Mouse (Mus musculus) layer of hippocampus, postnatal 10 days (tissue): ENCODE data around the gene Slc25a10. TPM values are rescaled to one million over a fixed set of nuclear protein-coding genes. Genes with fewer than 3 reads are reported as not detected.
A peak's percentile ranks its signal among the peaks of the same experiment; 100 is the strongest.

Experiments
- DNase-seq, 2 experiments: peaks; one replicate each; pipeline ENCODE4 v3.0.0; 2021; ENCODE audit warnings: low spot score in 2 of 2
- total RNA-seq, 2 experiments: library from RNA; stranded (reverse); gene quantifications; 2 replicates each; pipeline ENCODE4 v1.2.3; 2021

Gene Slc25a10
- total RNA-seq, 2 experiments from 2014 or later = 24.5 to 25.8 TPM

- DNase-seq = peak; percentile 88 to 89
Observed at GRCm38 (mm10) chr11:120484265-120484981, 7.2 kb upstream of the Slc25a10 start, which contains the start of gene Mrpl12. Gene Mrpl12 (plus strand): TSS chr11:120484613.

DNA sequence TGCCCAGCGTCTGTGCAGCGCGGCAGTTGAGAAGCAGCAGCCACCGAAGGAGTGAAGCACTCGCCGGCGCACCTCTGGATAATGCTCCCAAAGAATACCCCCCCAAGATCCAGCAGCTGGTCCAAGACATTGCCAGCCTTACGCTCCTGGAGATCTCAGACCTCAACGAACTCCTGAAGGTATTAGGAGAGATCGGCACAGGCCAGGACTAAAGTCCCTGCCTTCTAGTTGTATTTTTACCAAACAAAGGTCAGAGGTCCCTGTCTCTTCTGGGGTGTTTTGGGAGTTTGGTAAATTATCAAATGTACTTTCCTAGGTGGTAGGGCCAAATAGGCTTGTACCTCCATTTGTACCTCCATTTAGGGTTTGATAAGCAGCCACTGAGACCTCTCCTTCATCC is 6.4 kb upstream of the Slc25a10 start:
- no peak for DNase-seq

GRCm38 (mm10) chr11:120488516-120488915 is 3.1 kb upstream of the Slc25a10 start:
- no peak for DNase-seq

DNA sequence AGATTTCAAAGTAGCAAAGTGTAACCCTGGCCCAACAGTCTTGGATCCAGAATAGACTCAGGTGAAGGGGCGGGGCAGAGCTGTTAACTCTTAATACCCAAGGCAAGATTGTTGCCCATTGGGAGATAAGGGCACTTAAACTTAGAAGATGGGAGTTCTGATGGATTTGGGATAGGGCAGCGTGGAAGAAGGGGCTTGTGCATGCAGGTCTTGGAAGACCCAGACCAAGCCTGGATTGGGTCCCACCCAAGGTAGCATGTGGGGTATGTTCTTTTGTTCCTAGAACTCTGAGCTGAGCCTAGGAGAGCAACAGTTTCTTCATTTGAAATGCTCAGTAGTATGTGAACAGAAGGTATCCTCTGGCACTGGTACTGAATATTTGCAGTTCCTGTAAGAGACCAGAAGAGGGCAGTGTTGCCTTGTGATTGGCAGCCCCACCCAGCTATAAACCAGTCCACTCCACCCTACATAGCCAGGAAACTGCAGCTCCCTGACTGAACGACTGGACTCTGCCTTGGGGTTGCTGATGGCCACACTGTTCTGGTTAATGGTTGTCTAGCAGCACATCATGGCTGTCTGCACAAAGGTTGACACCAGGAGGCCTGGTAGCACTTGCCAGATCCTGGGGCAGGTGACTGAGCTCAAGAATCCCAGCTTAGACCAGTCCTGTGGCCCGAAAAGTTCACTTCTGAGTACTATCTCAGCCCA is 2.4 kb upstream of the Slc25a10 start:
- peak; percentile 63 to 74 for DNase-seq

GRCm38 (mm10) chr11:120490291-120491046 is 1.2 kb upstream of the Slc25a10 start:
- peak; percentile 28 to 39 for DNase-seq

- DNase-seq = peak; percentile 23 to 35
Observed at GRCm38 (mm10) chr11:120492024-120492877, 611 bp downstream of the Slc25a10 start.

GRCm38 (mm10) chr11:120492878-120493203 is 1.2 kb downstream of the Slc25a10 start:
- DNase-seq = no peak

- DNase-seq = no peak
Observed at GRCm38 (mm10) chr11:120493351-120493750, 1.7 kb downstream of the Slc25a10 start.

GRCm38 (mm10) chr11:120493911-120494310 is 2.3 kb downstream of the Slc25a10 start:
- no peak for DNase-seq

- DNase-seq = no peak
Observed at GRCm38 (mm10) chr11:120497436-120497835, 5.8 kb downstream of the Slc25a10 start.

DNA sequence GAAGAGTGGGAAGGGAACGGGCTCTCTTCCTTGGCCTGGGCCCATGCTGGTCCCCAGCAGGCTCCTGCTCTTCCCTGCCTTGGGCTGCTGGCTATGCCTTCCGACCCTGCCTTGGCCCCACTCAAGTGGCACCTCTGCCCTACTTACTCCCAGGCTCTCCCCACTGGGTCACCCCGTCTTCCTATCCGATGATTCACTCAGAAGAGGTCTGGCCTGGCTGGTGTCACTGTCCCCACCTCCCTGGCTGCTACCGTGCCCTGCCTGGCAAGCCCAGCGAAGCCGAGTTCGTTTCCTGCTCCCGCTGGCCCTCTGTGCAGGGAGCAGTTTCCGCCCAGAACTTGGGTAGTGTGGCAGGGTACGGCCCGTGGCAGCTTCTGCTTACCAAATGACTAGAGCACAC is 6.6 kb downstream of the Slc25a10 start:
- DNase-seq = no peak

DNA sequence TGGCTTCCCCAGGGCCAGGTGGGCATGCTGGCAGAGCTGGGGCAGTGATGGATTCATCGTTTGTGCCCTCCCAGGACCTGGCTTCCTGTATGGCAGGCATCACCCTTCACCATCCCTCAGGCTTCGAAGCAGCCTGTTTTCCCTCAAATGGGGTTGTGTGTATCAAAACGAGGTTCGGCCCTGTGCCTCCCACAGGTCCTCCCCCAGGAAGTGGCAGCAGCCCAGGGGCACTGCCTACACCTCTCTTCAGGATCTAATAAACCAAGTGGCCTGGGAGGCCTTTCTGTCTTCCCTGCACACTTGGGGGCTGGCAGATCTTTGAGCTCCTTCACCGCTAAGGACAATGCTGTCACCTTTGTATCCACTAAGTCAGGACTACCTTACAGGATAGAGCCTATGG is 7.3 kb downstream of the Slc25a10 start:
- no peak for DNase-seq

DNA sequence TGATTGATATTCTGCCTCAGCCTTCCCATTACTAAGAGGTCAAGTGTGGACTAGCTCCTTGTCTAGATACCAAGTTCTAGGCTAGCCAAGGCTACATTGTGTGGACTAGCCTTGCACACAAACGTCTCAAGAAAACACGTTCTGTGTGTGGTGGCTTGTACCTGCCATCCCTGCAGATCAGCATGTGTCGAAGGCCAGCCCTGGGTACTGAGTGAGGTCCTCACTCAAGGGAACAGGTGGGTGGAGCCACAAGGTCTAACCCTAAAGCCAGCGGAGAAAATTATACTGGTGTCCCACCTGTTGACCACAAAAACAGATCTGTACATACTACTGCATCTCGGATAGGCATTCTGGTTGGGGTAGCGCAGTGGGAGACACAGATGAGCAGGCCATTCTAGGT is 8.3 kb downstream of the Slc25a10 start:
- DNase-seq = no peak

DNA sequence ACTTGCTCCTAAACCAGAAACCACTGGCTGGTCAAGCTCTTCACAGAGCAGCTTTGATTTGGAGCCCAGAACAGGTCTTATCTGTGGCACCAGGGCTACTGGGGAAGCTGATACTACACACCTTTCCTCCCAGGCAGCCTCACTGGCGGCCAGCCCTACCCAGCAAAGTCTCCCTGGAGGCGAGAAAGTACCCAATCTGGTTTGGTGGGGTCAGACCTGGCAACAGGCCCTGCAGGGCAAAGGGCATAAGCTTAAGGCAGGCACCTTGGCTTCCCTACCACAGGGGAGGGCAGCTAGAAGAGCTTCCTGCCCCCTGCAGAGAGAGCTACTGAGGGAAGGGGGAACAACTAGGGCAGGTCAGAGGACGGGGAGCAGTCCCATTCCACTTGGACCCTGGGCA is 8.7 kb downstream of the Slc25a10 start:
- DNase-seq = no peak

- no peak for DNase-seq
Observed at GRCm38 (mm10) chr11:120501018-120501417, 9.4 kb downstream of the Slc25a10 start.

GRCm38 (mm10) chr11:120501701-120502100 is 10.1 kb downstream of the Slc25a10 start:
- DNase-seq = no peak

GRCm38 (mm10) chr11:120505661-120506060 is 14.0 kb downstream of the Slc25a10 start:
- DNase-seq = no peak

GRCm38 (mm10) chr11:120506899-120507298 is 15.3 kb downstream of the Slc25a10 start:
- DNase-seq = no peak

GRCm38 (mm10) chr11:120507611-120508289 is 16.1 kb downstream of the Slc25a10 start:
- DNase-seq = no peak

DNA sequence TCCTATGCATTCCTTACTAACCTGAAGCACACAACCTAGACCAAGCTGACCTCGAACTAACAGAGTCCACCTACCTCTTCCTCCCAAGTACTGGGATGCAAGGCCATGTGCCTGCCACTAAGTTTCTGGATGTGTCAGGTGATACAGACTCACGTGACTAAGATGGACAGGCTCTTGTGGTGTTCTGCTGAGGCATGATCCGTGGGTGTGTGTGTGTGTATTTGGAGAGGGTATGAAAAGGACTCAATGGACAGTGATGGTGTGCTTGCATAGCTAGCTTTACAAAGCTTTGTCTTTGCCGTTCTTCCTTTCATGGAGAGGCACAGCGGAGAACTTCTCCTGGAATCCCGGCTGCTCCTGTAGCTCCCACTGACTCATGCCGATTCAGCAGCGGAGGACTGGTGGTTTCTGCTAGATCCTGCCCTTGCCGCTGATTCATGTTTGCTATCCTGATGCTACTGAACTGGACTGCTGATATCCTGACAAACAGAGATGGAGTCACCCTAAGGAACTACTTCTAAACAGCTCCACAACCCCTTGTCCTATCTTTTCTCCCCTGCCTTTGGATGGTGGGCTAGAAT is 16.7 kb downstream of the Slc25a10 start:
- no peak for DNase-seq
